Mouse (Mus musculus): Measurements from ENCODE around the gene Skint2.

Skint2 gene

DNA sequence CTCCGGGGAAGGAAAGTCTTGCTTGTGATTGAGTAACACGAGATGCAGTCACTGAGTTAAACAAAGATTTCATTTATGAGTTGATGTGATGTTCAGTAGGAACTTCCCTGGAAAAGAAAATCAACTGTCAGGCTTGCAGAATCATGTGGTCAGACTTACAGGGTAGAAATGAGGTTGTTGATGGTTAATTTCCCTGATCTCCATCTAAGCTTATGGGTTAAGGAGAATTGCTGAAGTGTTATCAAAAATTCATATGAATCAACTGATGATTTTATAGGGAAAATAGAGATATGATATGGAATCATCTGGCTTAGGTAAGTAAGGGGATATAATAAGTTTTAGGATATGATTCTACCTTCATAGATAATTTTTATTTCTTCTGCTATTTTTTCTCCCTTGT is at the start of gene Skint2:
TSS of gene Skint2 (plus strand) at position 301 of the 400 bp plus-strand sequence.
- no peak for DNase-seq
